Mouse (Mus musculus): ENCODE data around the gene Ushbp1. TPM values are rescaled to one million over a fixed set of nuclear protein-coding genes. Genes with fewer than 3 reads are reported as not detected.

Gene Ushbp1
- total and polyA plus RNA-seq, 3 experiments = 0.04 to 0.07 TPM; not detected in 1

DNA sequence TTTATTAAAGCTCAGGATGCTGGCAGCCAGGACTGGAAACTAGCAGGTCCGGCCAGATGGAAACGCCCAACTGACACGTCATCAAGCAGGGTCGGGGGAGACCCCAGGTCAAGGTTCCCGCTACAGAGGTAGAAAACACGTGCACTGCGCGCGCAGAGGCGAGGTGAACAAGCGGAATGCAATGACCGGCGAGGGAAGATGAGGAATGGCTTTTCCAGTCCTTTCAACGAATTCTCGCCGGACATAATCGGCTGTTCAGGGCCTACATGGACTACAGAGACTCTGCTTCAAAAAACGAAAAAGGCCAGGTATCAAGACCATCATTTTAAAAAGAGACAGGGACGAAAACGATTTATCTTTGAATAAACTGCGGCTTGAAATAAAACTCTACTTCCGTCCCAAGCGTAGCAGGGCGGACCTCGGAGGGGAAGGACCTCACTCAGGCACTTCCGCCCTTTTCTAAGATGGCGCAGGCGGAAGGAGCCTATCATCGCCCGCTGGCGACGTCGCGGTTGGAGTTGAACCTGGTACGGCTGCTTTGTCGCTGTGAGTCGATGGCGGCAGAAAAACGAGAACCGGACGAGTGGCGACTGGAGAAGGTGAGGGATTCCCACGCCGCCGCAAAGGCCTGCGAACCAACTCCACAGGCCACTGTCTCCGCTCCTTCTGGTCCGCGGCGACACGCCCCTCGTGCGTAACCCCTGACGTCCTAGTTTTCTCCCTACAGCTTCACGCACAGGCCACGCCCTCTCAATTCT is 28.7 kb downstream of the Ushbp1 start, which contains the start of gene Use1 (continued):
- TF ChIP-seq GABPA (IDR thresholded peaks at IDR 0.05; ENCODE audit: low read depth, low read length) (no peak), MEF2A (IDR thresholded peaks at IDR 0.05; ENCODE audit: extremely low read depth, insufficient replicate concordance, low read depth, low read length, poor library complexity, severe bottlenecking) (no peak), MXI1 (IDR thresholded peaks at IDR 0.05; ENCODE audit: low read depth, low read length) (peak; percentile 96), E2F4 (IDR thresholded peaks at IDR 0.05; ENCODE audit: borderline replicate concordance, low read depth, low read length) (peak; percentile 72; the same call in 1 of the 2 replicates), ZMIZ1 (IDR thresholded peaks at IDR 0.05; ENCODE audit: low read depth, low read length) (peak; percentile 7), GATA1 (IDR thresholded peaks at IDR 0.05; ENCODE audit: low read depth, low read length) (peak; percentile 14; the same call in 1 of the 2 replicates), ZNF384 (IDR thresholded peaks at IDR 0.05; ENCODE audit: low read depth, low read length) (no peak), EP300 (IDR thresholded peaks at IDR 0.05; ENCODE audit: low read depth in 1 of 2, low read length in 2 of 2) (peak in 1 of 2 experiments; percentile 40; a peak in 2 of 4 replicates), UBTF (IDR thresholded peaks at IDR 0.05; ENCODE audit: borderline replicate concordance, insufficient read depth, low read depth, low read length) (no peak), USF1 (IDR thresholded peaks at IDR 0.05; ENCODE audit: low read depth, low read length) (peak; percentile 50; the same call in 1 of the 2 replicates), JUND (IDR thresholded peaks at IDR 0.05; ENCODE audit: low read depth, low read length) (no peak), NRF1 (IDR thresholded peaks at IDR 0.05; ENCODE audit: insufficient read depth, low read depth, low read length, poor library complexity, severe bottlenecking) (peak; percentile 59), MAZ (IDR thresholded peaks at IDR 0.05; ENCODE audit: low read depth, low read length) (peak; percentile 80), TCF12 (IDR thresholded peaks at IDR 0.05; ENCODE audit: low read depth, low read length) (peak; percentile 53), ZC3H11A (IDR thresholded peaks at IDR 0.05; ENCODE audit: low read depth, low read length) (no peak), MYC (IDR thresholded peaks at IDR 0.05; ENCODE audit: low read depth, low read length) (peak; percentile 95), HCFC1 (IDR thresholded peaks at IDR 0.05; ENCODE audit: low read depth, low read length) (peak; percentile 96), CTCF (IDR thresholded peaks at IDR 0.05 in 2 of 3, conservative IDR thresholded peaks at IDR 0.05 in 1 of 3; ENCODE audit: control insufficient read depth in 1 of 3, insufficient read depth in 1 of 3, low read depth in 2 of 3, low read length in 3 of 3, poor library complexity in 1 of 3, severe bottlenecking in 1 of 3) (no peak), TBP (IDR thresholded peaks at IDR 0.05; ENCODE audit: low read depth, low read length) (peak; percentile 82), BHLHE40 (IDR thresholded peaks at IDR 0.05; ENCODE audit: borderline replicate concordance, low read depth, low read length) (peak; percentile 60; the same call in 1 of the 2 replicates), RCOR1 (IDR thresholded peaks at IDR 0.05; ENCODE audit: low read depth, low read length) (no peak), MYB (IDR thresholded peaks at IDR 0.05; ENCODE audit: low read depth, low read length) (no peak), ZKSCAN1 (IDR thresholded peaks at IDR 0.05; ENCODE audit: low read depth, low read length) (no peak)

Measured in MEL (cell line).